Mouse (Mus musculus): Measurements from ENCODE around the gene Dda1.
"Not testable (repeated sequence)": the region's sequence is repeated elsewhere in the genome, so short reads cannot be mapped to it uniquely, and the experiment has no call there.

Gene Dda1

GRCm38 (mm10) chr8:71495039-71495438, 26.0 kb downstream of the Dda1 start:
- peak; percentile 77 for DNase-seq (ENCODE audit: low read depth, low spot score)

- DNase-seq (ENCODE audit: low read depth, low spot score) = no peak
These were observed 26.8 kb downstream of the Dda1 start for GRCm38 (mm10) chr8:71495811-71496210.

GRCm38 (mm10) chr8:71496481-71496880, 27.5 kb downstream of the Dda1 start:
- DNase-seq (ENCODE audit: low read depth, low spot score) = no peak

- DNase-seq (ENCODE audit: low read depth, low spot score) = no peak
These were observed 28.2 kb downstream of the Dda1 start for GRCm38 (mm10) chr8:71497077-71497645.

GRCm38 (mm10) chr8:71497881-71498501, 29.0 kb downstream of the Dda1 start:
- DNase-seq (ENCODE audit: low read depth, low spot score) = no peak

- DNase-seq (ENCODE audit: low read depth, low spot score) = no peak
These were observed 30.1 kb downstream of the Dda1 start for GRCm38 (mm10) chr8:71498816-71499690.

GRCm38 (mm10) chr8:71504349-71504748, 35.4 kb downstream of the Dda1 start:
- no peak for DNase-seq (ENCODE audit: low read depth, low spot score)

GRCm38 (mm10) chr8:71505326-71505725, 36.3 kb downstream of the Dda1 start:
- no peak for DNase-seq (ENCODE audit: low read depth, low spot score)

- DNase-seq (ENCODE audit: low read depth, low spot score) = no peak
These were observed 37.0 kb downstream of the Dda1 start for GRCm38 (mm10) chr8:71505979-71506378.

GRCm38 (mm10) chr8:71507589-71508104, 38.6 kb downstream of the Dda1 start:
- DNase-seq (ENCODE audit: low read depth, low spot score) = peak; percentile 92

- DNase-seq (ENCODE audit: low read depth, low spot score) = no peak
These were observed 40.3 kb downstream of the Dda1 start for GRCm38 (mm10) chr8:71509316-71509715.

GRCm38 (mm10) chr8:71511644-71512043, 42.6 kb downstream of the Dda1 start, which contains the start of gene Plvap:
Gene Plvap, minus strand, starts transcription at chr8:71511752.
- DNase-seq (ENCODE audit: low read depth, low spot score) = no peak

- DNase-seq (ENCODE audit: low read depth, low spot score) = no peak
These were observed 44.2 kb downstream of the Dda1 start for GRCm38 (mm10) chr8:71513018-71513754.

- no peak for DNase-seq (ENCODE audit: low read depth, low spot score)
These were observed 46.0 kb downstream of the Dda1 start for GRCm38 (mm10) chr8:71515043-71515442.

- DNase-seq (ENCODE audit: low read depth, low spot score) = no peak
These were observed 47.8 kb downstream of the Dda1 start for GRCm38 (mm10) chr8:71516786-71517185.

- DNase-seq (ENCODE audit: low read depth, low spot score) = not testable (repeated sequence)
These were observed 50.2 kb downstream of the Dda1 start for GRCm38 (mm10) chr8:71519037-71519825.

- DNase-seq (ENCODE audit: low read depth, low spot score) = peak; percentile 93
These were observed 52.6 kb downstream of the Dda1 start for GRCm38 (mm10) chr8:71521634-71522033.

- DNase-seq (ENCODE audit: low read depth, low spot score) = no peak
These were observed 56.4 kb downstream of the Dda1 start, which contains the start of gene Ccdc194 for GRCm38 (mm10) chr8:71525226-71526050. Gene Ccdc194, minus strand, starts transcription at chr8:71525711.

All from forelimb bud, embryonic 11.5 days (tissue).